Mouse (Mus musculus) heart, adult 11 months (tissue): ENCODE results near the gene Acsl3.

Experiments
- DNase-seq: peaks from one replicate; pipeline ENCODE4 v3.0.0; 2022

Gene Acsl3

GRCm38 (mm10) chr1:78688149-78688548 is 30.5 kb downstream of the Acsl3 start:
- no peak for DNase-seq

- peak; percentile 63 for DNase-seq
Measured at GRCm38 (mm10) chr1:78694503-78695258, 37.1 kb downstream of the Acsl3 start.

GRCm38 (mm10) chr1:78696305-78696704 is 38.7 kb downstream of the Acsl3 start:
- DNase-seq = no peak

GRCm38 (mm10) chr1:78696903-78697302 is 39.3 kb downstream of the Acsl3 start:
- no peak for DNase-seq

DNA sequence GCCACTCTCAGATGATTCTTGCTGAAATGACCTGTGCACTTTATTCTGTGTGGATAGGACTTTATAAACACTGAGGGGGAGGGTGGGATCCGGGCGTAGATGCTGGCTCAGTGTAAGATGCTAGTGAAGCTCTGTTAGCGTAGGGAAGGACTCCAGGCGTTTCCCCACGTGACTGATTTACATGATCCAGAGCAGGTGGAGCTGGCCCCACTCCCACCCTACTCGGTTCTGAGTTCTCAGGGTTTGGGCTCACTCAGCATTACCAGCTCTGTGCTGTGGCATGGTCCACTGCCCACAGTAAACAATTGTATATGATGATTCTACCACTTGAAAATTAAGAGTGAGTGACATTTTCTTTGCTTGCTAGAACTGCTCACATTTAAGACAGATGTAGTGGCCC is 40.5 kb downstream of the Acsl3 start:
- DNase-seq = no peak

GRCm38 (mm10) chr1:78701740-78702139 is 44.1 kb downstream of the Acsl3 start:
- DNase-seq = no peak

DNA sequence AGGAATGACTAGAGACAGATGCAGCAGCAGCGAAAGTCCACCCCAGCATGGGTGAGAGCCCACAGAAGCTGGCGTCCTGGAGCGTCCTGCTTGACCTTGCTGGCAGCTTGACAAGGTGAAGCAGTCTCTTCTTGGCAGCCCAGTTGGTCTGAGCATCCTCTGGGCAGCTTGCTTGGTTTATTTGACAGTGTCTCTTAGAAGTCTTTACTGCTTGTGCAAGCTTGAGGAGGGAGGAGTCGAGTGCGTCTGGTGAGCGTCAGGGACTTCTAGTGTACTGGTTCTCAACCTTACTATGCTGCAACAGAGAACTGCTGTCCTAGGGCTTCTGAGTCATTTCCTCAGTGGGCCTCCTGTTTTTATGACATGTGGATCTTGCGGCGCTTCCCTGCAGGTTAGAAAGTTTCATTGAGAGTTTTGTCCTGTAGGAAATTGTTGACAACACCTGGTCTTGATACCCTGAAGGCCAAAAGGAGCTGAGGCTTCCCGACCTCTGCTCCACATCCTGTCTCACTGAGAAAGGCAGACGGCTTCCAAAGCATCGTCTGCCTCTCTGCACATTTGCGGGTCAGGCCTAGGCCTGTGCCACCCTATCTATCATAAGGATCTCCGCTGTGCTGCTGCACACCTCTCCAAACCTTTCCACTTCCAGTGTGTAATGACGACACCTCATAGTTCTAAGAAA is 44.8 kb downstream of the Acsl3 start:
- DNase-seq = peak; percentile 91

- DNase-seq = peak; percentile 93
Measured at GRCm38 (mm10) chr1:78702964-78703285, 45.3 kb downstream of the Acsl3 start.

- DNase-seq = no peak
Measured at GRCm38 (mm10) chr1:78706338-78706737, 48.7 kb downstream of the Acsl3 start.

GRCm38 (mm10) chr1:78707280-78707679 is 49.7 kb downstream of the Acsl3 start:
- DNase-seq = no peak

- peak; percentile 55 for DNase-seq
Measured at GRCm38 (mm10) chr1:78710026-78710425, 52.4 kb downstream of the Acsl3 start.

DNA sequence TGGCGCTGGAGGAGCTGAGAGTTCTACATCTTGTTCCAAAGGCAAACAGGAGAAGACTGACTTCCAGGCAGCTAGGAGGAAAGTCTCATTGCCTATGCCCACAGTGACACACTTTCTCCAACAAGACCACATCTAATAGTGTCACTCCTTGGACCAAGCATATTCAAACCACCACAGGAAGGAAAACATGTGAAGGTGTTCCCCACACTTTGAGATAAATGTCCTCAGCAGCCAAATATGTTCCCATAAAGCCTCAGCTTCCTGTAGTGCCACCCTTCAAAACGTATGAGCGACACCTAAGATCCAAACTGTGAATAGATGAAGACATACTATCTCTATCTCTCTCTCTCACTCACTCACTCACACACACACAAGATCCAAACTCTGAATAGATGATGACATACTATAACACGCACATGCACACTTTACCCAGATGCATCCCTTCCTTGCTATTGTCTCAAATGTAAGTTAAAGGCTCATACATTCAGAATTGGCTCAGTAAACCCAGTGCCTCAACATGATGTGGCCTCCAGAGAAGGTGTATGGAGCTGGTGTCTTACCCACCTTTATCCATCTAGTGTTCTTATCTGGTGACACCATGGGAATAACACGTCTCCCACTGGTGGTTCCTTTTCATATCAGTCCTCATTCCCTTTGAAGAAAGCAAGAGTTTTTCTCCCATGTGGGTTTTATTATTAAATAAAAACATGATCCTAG is 53.1 kb downstream of the Acsl3 start:
- DNase-seq = peak; percentile 73

DNA sequence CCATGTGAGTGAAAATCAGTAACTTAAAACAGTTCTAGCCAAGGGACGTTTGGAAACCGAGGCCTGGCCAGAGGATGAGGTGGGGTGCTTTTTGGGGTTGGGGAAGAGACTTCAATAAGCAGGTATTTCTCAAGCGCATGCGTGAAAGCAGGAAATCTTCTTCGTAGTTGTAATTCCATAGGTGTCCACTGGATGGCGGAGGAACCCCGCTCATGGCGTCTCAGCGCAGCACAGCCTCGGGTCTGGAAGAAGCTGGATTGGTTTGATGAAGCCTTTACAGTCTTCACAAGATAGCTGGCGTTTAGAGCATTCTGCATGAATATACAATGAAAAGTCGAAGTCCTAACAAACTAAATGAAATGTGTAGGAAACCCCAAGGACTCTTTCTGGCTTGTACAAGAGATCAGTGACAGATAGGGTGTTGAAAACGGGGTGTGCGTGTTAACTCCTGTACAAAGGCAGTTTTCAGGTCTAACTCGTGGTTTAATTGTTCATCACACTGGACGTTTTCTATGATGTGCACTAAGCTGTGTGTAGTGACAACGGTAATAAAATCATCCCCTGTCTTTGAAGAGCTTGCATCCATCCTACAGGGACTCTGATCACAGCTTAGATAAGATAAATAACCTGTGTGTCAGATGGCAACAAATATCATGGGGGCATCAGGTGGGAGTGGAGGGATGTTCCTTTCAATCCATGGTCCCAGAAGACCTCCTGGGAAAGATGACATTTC is 67.0 kb downstream of the Acsl3 start:
- DNase-seq = peak; percentile 94

- DNase-seq = no peak
Measured at GRCm38 (mm10) chr1:78725191-78725490, 67.5 kb downstream of the Acsl3 start.

- DNase-seq = peak; percentile 92
Measured at GRCm38 (mm10) chr1:78725617-78726223, 68.1 kb downstream of the Acsl3 start.

DNA sequence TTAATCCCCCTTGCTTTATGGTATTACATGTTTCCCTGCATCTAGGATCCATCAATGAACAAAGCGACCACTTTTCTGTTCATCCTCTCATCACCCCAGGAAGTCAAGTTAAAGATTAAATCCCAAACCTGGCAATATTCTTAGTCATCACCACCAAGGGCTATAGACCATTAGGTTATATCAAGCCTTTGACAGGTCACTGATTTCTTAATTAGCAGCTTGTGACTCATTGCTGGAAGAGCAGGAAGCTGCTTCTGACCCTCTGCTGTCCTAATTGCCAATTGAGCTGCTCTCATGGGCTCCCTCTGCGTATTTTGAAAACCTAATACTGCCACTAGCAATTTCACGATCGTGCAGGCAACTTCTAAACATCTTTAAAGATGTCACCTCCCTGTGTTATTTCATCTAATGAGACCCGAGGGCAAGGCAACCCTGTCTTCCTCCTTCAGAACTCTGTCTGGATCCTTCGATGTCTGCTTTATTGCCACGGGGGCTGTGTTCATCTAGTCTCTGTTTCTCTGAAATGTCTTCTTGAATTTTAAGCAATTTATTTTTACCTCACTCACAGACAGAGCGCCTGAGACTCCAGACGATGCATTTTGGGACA is 72.6 kb downstream of the Acsl3 start:
- DNase-seq = peak; percentile 54

GRCm38 (mm10) chr1:78732290-78732689 is 74.7 kb downstream of the Acsl3 start:
- DNase-seq = peak; percentile 50

GRCm38 (mm10) chr1:78734261-78735000 is 76.8 kb downstream of the Acsl3 start:
- peak; percentile 93 for DNase-seq

- DNase-seq = peak; percentile 51
Measured at GRCm38 (mm10) chr1:78737646-78738045, 80.0 kb downstream of the Acsl3 start.

DNA sequence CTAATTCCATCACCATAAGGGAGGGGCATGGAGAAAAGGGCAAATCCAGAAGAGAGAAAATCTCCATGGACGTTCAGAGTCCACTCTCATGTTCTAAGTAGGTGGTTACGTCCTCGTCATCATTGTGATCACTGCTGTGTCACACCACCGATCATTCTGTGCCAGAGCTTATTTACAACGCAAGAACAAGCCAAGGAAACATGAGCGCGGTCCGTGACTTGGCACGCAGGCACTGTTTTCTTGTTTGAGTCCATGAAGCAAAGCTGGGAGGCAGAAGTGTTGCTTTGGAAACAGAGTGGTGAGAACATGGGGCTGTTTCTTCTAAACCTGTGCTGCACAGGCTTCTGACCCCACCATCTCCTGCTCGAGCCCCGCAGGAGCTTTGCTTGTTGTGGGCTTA is 83.1 kb downstream of the Acsl3 start:
- DNase-seq = peak; percentile 74

DNA sequence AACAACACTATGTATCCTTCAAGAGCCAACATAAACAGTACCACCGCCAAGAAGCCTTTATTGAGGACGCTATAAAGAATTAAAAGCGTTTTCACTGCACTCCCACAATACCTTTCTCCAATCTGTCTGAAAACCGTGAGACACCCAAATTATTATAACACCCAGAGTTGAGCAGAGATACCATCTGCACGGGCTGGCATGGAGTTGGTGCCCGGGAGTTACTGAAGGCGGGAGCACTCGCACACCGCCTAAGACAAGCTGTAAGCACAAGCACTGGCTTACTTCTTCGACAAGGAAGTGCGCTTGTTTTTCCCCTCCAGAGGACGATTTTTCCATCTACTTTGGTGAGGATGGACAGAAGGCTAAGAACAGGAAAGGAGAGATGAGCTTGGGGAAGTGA is 84.6 kb downstream of the Acsl3 start:
- no peak for DNase-seq

GRCm38 (mm10) chr1:78743318-78743717 is 85.7 kb downstream of the Acsl3 start:
- DNase-seq = peak; percentile 77
